Mouse (Mus musculus) heart, embryonic 11.5 days (tissue): Measurements from ENCODE around the gene Gm28308. TPM values are rescaled to one million over a fixed set of nuclear protein-coding genes. Genes with fewer than 3 reads are reported as not detected.

Source experiments
- ATAC-seq: fragments of 200-750 bp; cut with Nextera tagmentation; replicated peaks from 2 replicates; pipeline ENCODE4 v1.8.0; 2017; ENCODE audit warnings: moderate library complexity; ENCODE audit not compliant: insufficient number of reproducible peaks, low FRiP score, low TSS enrichment
- H3K27ac ChIP-seq: fragments of 300-500 bp; sonication (generic); 2 replicates; pipeline ENCODE4 v1.5.1; 2014; ENCODE audit warnings: mild to moderate bottlenecking, low read depth, low read length
- H3K27me3 ChIP-seq: fragments of 300-500 bp; sonication (generic); 2 replicates; pipeline ENCODE4 v1.6.1; 2014; ENCODE audit warnings: mild to moderate bottlenecking, low read length, mixed read lengths; ENCODE audit not compliant: control insufficient read depth, insufficient read depth
- H3K36me3 ChIP-seq: fragments of 300-500 bp; sonication (generic); 2 replicates; pipeline ENCODE4 v1.6.1; 2014; ENCODE audit warnings: mild to moderate bottlenecking, low read length, moderate library complexity, mixed read lengths; ENCODE audit not compliant: control insufficient read depth, insufficient read depth
- H3K4me1 ChIP-seq: fragments of 300-500 bp; sonication (generic); 2 replicates; pipeline ENCODE4 v1.6.1; 2014; ENCODE audit warnings: low read length; ENCODE audit not compliant: control insufficient read depth, insufficient read depth
- H3K4me2 ChIP-seq: fragments of 300-500 bp; sonication (generic); 2 replicates; pipeline ENCODE4 v1.6.1; 2014; ENCODE audit warnings: mild to moderate bottlenecking, moderate library complexity
- H3K4me3 ChIP-seq: fragments of 300-500 bp; sonication (generic); 2 replicates; pipeline ENCODE4 v1.5.1; 2014; ENCODE audit warnings: low read depth, low read length
- H3K9ac ChIP-seq: fragments of 300-500 bp; sonication (generic); 2 replicates; pipeline ENCODE4 v1.6.1; 2014; ENCODE audit warnings: mild to moderate bottlenecking, low read depth, low read length, moderate library complexity
- H3K9me3 ChIP-seq: fragments of 300-500 bp; sonication (generic); replicated peaks from 2 replicates; pipeline ENCODE4 v1.6.1; 2016; ENCODE audit warnings: low read length; ENCODE audit not compliant: control insufficient read depth
- WGBS: fragments of 180-500 bp; shearing (Covaris S2); extraction: QIAGEN DNeasy Blood & Tissue Kit; methylation state at CpG from one replicate; pipeline ENCODE4 v1.1.7; 2014; ENCODE audit not compliant: insufficient replicate concordance; 5-methylcytosine and 5-hydroxymethylcytosine counted together
- polyA plus RNA-seq: library from polyadenylated mRNA; unstranded; fragments of >200 nt; fragmentation: Nextera tagmentation; extraction: Ambion mirVana; gene quantifications from 2 replicates; pipeline ENCODE4 v1.2.1, GENCODE M21; 2014

Gm28308 gene
- polyA plus RNA-seq, 1 experiment from 2014 or later = not detected

DNA sequence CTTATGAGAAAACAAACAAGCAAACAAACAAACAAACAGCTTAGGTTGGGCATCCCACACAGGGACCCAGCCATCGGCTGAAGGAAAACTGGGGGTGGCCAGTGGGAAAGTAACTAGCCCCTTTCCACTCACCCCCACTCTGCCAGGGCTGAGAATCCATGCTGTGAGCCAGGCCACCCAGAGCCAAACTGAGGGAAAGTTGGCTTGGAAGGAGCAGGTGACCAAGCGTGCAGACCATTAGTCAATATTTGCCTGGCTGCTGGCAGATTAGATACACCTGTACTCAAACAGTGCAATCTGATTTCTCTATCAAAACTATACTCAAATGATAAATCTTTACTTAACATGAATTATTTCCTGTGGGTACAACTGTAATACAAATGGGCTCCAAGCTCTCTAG, 31.1 kb downstream of the Gm28308 start:
- peaks cover 99% of the 10 kb centered on the region for H3K27me3 ChIP-seq

DNA sequence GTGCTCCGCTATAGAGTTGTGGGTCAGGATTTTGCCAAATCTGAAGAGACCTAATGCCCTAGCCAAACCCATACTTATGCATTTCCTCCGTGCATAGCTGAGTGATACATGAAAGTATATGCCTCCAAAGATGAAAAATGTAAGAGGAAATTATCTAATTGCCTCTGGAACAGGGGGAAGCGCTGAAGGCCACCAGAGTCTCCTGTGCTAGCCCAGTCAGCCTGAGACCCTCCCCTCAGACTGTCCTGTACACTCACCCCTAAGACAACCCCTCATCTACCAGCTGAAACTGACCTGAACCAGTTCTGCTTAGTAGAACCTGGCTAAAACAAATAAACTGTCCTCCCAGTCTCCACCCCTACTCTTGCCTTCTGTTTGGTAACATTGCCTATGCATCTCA, 32.4 kb downstream of the Gm28308 start:
- Histone ChIP-seq H3K27ac (no peak overlapping the region), H3K4me1 (no peaks in the 10 kb centered on the region), H3K27me3 (peaks cover 95% of the 10 kb centered on the region), H3K36me3 (no peaks in the 10 kb centered on the region), H3K4me2 (no peak overlapping the region; the same call in 1 of the 2 replicates), H3K4me3 (no peak overlapping the region), H3K9me3 (no peaks in the 10 kb centered on the region), H3K9ac (no peak overlapping the region)
- WGBS = 17% methylated on average over 3 of the region's 3 CpGs
- no peak for ATAC-seq

More for the DNA sequence above, 31.1 kb downstream of the Gm28308 start:
- WGBS = 31% methylated on average over 2 of the region's 2 CpGs
- Histone ChIP-seq H3K27ac (no peak overlapping the region), H3K36me3 (no peaks in the 10 kb centered on the region), H3K4me1 (no peaks in the 10 kb centered on the region), H3K4me3 (no peak overlapping the region), H3K4me2 (no peak overlapping the region), H3K9me3 (no peaks in the 10 kb centered on the region), H3K9ac (no peak overlapping the region)
- ATAC-seq = no peak

DNA sequence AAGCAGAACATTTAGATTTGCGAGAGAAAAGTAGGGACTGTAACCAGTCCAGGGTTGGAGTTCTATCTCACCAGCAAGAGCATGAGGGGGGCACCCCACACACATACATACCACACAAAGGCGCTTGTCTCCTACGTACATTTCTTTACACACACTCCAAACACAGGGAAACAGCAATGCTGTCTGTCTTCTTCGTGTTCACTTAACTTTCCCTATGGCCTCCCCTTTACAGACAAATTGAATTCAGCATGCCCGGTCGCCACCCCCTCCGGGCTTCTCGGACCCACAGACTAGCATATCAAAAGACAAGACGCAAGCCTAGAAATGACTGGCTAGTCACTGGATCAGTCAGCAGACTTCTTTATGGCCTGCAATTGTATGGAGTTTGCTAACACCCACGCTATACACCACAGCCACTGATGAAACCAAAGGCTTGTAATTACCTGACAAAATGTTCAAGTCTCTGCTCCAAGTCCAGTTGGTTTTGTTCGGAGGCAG, 32.9 kb downstream of the Gm28308 start:
- ATAC-seq = no peak
- Histone ChIP-seq H3K27me3 (peaks cover 95% of the 10 kb centered on the region), H3K27ac (no peak overlapping the region), H3K9me3 (no peaks in the 10 kb centered on the region), H3K36me3 (no peaks in the 10 kb centered on the region), H3K4me2 (peak overlapping the region; percentile 45), H3K9ac (no peak overlapping the region; the same call in 1 of the 2 replicates), H3K4me1 (no peaks in the 10 kb centered on the region), H3K4me3 (peak overlapping the region; percentile 15)
- WGBS = 9% methylated on average over 11 of the region's 11 CpGs

DNA sequence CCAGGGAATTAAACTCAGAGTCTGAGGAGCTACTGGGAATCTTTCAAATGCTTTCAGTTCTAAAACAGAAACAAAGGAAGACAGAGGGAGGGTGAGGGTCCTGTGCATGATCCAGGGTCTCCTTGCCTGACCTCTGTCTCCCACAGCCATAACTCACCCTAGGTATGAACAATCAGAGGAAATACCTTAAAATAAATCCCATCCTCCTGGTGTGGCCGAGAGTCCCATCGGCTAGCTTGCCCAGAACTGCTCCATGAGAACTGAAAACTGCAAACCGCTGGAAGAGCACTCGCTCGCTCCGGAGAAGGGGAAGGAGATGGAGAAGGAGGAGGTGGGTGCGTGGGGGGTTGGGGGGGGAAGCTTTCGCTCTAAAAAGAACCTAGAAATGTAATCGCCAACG, 33.4 kb downstream of the Gm28308 start:
- Histone ChIP-seq H3K4me2 (peak overlapping the region; percentile 45), H3K9ac (peak overlapping the region; percentile 50; the same call in 1 of the 2 replicates), H3K36me3 (no peaks in the 10 kb centered on the region), H3K9me3 (no peaks in the 10 kb centered on the region), H3K27ac (peak overlapping the region; percentile 18; the same call in 1 of the 2 replicates), H3K27me3 (peaks cover 95% of the 10 kb centered on the region), H3K4me1 (no peaks in the 10 kb centered on the region), H3K4me3 (peak overlapping the region; percentile 18)
- 4% methylated on average over 10 of the region's 10 CpGs for WGBS
- ATAC-seq = no peak

DNA sequence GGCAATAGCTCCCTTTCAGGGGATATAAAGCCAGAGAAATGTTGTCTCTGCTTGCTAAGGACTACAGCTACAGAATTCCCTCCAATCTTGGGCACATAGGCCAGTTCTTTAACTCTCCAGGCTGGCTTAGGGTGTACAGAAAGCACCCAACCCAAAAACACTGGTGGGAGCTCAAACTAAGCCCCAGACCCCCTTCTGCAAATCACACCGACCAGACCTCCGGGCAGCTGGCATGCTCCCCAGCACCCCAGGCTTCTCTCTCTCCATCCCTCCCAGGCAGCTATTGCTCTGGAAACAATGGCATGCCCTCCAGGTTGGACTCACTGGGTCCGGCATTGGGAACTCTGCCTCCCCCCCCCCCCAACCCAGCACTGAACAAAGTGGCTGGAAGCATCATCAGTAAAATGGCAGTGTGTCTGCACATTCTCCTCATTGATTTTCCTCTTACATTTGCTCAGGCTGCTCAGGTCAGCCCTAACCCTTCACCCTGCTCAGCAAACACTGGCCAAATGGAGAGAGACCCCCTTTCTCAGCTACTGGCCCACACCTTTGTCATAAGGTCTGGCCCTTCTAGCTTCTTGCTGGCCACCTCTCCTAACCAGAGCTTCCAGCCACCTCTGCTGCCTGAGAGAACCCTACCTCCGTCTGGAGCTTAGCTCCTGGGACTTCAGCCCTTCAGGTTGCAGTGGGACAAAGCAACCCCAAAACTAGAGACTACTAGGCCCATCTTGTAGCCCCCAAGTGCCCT, 34.0 kb downstream of the Gm28308 start:
- H3K4me3 ChIP-seq = peak overlapping the region; percentile 18
- H3K9me3 ChIP-seq = no peaks in the 10 kb centered on the region
- H3K27me3 ChIP-seq = peaks cover 93% of the 10 kb centered on the region
- H3K9ac ChIP-seq = peak overlapping the region; percentile 50; the same call in 1 of the 2 replicates
- 6% methylated on average over 4 of the region's 4 CpGs for whole genome bisulfite sequencing
- no peaks in the 10 kb centered on the region for H3K36me3 ChIP-seq
- peak overlapping the region; percentile 45 for H3K4me2 ChIP-seq
- peak overlapping the region; percentile 18; the same call in 1 of the 2 replicates for H3K27ac ChIP-seq
- ATAC-seq = no peak
- H3K4me1 ChIP-seq = no peaks in the 10 kb centered on the region

DNA sequence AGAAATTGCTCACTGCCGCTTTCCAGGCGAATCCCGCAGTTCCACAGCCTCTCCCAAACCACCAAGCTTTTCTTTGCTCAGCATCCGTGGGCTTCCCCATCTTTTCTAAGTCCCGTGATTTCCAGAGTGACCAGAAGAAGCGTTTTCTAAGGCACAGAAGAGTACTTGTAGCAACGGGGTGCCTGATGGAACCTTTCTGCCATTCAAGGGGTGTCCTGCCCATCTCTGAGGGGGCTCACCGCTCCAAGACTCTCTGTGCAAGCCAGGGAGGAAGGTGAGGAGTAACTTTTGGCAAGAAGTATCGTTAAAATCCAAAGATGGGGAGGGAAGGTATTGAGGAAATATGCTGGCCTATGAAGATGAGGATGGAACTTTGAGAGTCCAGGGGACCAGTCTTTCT, 35.3 kb downstream of the Gm28308 start:
- H3K27ac ChIP-seq = no peak overlapping the region; the same call in 1 of the 2 replicates
- H3K27me3 ChIP-seq = peaks cover 92% of the 10 kb centered on the region
- peak overlapping the region; percentile 20; the same call in 1 of the 2 replicates for H3K4me2 ChIP-seq
- no peaks in the 10 kb centered on the region for H3K4me1 ChIP-seq
- no peaks in the 10 kb centered on the region for H3K9me3 ChIP-seq
- no peaks in the 10 kb centered on the region for H3K36me3 ChIP-seq
- peak overlapping the region; percentile 60; the same call in 1 of the 2 replicates for H3K9ac ChIP-seq
- H3K4me3 ChIP-seq = peak overlapping the region; percentile 38
- WGBS = 2% methylated on average over 9 of the region's 9 CpGs
- ATAC-seq = no peak

DNA sequence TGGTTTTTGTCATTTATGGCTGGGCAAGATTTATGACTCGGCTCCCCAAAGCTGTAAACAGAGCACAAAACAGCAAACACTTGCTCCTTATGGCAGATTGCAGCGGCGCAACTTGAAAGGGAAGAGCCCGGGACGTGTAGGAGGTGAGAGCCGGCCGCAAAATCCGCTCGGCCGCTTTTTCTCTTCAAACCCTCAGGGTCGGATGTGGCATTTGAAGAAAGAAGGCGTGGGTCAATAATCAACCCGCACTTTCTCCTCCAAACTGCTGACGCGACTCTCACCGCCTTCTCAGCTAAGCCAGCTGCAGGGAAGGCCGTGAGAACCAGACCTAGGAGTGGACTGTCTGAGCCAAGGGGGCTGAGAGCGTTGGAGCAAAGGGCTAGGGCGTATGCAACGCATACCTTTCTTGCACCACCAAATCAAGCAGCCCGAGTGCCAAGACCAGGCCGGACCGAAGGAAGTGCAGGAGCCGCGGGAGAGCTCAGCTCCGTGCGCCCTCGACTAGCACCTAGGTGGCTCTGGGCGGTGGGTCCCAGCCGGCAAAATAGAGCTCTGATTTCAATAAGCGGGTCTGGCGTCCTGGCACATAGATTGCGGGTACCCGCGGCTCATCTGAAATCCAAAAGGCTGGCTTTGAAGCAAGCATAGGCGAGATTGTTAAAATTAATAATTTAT, 35.9 kb downstream of the Gm28308 start, which contains the start of gene 5730596B20Rik:
5730596B20Rik (plus strand) TSS at position 438 of the 675 bp plus-strand sequence.
- Histone ChIP-seq H3K9me3 (no peaks in the 10 kb centered on the region), H3K36me3 (no peaks in the 10 kb centered on the region), H3K27ac (peak within 1 kb of the TSS; percentile 25; the same call in 1 of the 2 replicates), H3K4me2 (peak within 1 kb of the TSS; percentile 45), H3K9ac (peak within 1 kb of the TSS; percentile 60; the same call in 1 of the 2 replicates), H3K27me3 (peaks cover 92% of the 10 kb centered on the region), H3K4me3 (peak within 1 kb of the TSS; percentile 38), H3K4me1 (no peaks in the 10 kb centered on the region)
- ATAC-seq = no peak
- under 1% methylated on average over 36 of the region's 36 CpGs for whole genome bisulfite sequencing

DNA sequence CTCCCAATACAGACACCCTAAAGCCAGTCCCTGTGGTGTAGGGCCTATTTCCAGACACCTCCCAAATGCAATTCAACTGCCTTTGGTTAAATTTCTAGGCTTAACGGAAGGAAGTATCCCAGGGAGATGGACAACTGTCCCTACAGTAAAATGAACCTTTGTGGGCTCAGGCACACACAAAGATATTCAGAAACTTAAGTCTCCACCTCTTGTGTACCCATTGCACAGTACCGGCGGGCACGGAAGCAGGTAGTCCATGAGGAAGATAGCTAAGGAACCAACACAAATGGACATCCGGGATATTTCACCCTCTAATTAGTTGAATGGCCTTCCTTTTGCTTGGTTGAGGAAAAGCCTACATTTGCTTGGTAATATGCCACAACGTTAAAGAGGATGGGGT, 36.7 kb downstream of the Gm28308 start:
- no peak for ATAC-seq
- H3K27ac ChIP-seq = peak overlapping the region; percentile 25; the same call in 1 of the 2 replicates
- no peaks in the 10 kb centered on the region for H3K9me3 ChIP-seq
- H3K4me3 ChIP-seq = peak overlapping the region; percentile 38
- peaks cover 92% of the 10 kb centered on the region for H3K27me3 ChIP-seq
- peak overlapping the region; percentile 20 for H3K4me2 ChIP-seq
- H3K4me1 ChIP-seq = 0 out of 2 replicates have a peak, but pooled peaks cover 2% of the 10 kb centered on the region
- H3K36me3 ChIP-seq = no peaks in the 10 kb centered on the region
- 2% methylated on average over 6 of the region's 6 CpGs for WGBS
- peak overlapping the region; percentile 60; the same call in 1 of the 2 replicates for H3K9ac ChIP-seq
